Mouse (Mus musculus): ENCODE data around the gene Tmprss5.

DNA sequence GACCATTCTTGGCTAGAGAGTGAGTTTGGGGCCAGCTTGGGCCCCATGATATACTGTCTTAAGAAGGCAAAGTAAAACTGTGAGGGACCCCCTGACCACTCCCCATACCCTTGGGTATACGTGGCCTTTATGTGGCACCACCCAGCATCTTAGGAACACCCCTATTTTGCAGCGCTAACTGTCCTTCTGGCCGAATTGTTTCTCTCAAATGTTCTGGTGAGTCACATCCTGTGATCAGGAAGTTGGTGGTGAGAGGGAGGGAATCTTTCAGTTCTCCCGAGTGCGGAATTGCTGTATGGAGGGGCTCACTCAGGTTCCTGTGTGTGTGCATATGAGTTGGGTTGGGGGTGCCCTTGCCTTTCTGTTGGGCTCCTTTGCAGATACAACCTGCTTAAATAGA, 30.2 kb downstream of the Tmprss5 start:
- no peak for TF ChIP-seq CTCF (IDR thresholded peaks at IDR 0.05; ENCODE audit: borderline replicate concordance, control insufficient read depth, extremely low read depth, insufficient read depth, low read length, poor library complexity)
- TF ChIP-seq POLR2A (IDR thresholded peaks at IDR 0.05; ENCODE audit: control insufficient read depth, extremely low read depth, insufficient read depth, low read length, poor library complexity): no peak

Measured in thymus, adult 2 months (tissue).